Mouse (Mus musculus) neural tube, embryonic 11.5 days (tissue): Measurements from ENCODE around the gene Gpr4. TPM values are rescaled to one million over a fixed set of nuclear protein-coding genes. Genes with fewer than 3 reads are reported as not detected.
A peak's percentile ranks its signal among the peaks of the same experiment; 100 is the strongest.

Source experiments
- ATAC-seq: fragments of 200-750 bp; cut with Nextera tagmentation; 2 replicates; pipeline ENCODE4 v1.8.0; 2017; ENCODE audit warnings: moderate number of reproducible peaks, mild to moderate bottlenecking, moderate TSS enrichment, moderate library complexity; ENCODE audit not compliant: insufficient read depth, low FRiP score, low TSS enrichment
- DNase-seq: peaks from one replicate; pipeline ENCODE4 v3.0.0-alpha.2; 2015; ENCODE audit warnings: low spot score
- H3K27ac ChIP-seq: fragments of 300-500 bp; sonication (generic); 2 replicates; pipeline ENCODE4 v1.5.1; 2014; ENCODE audit warnings: low read depth, mild to moderate bottlenecking, low read length
- H3K27me3 ChIP-seq: fragments of 300-500 bp; sonication (generic); 2 replicates; pipeline ENCODE4 v1.6.1; 2014; ENCODE audit warnings: mild to moderate bottlenecking, low read length, mixed read lengths; ENCODE audit not compliant: control insufficient read depth, insufficient read depth
- H3K36me3 ChIP-seq: fragments of 300-500 bp; sonication (generic); 2 replicates; pipeline ENCODE4 v1.6.1; 2014; ENCODE audit warnings: mild to moderate bottlenecking, low read length, moderate library complexity, mixed read lengths; ENCODE audit not compliant: control insufficient read depth, insufficient read depth
- H3K4me1 ChIP-seq: fragments of 300-500 bp; sonication (generic); 2 replicates; pipeline ENCODE4 v1.6.1; 2014; ENCODE audit warnings: low read length, mixed read lengths; ENCODE audit not compliant: control insufficient read depth, insufficient read depth
- H3K4me2 ChIP-seq: fragments of 300-500 bp; sonication (generic); 2 replicates; pipeline ENCODE4 v1.6.1; 2014; ENCODE audit warnings: low read depth, mild to moderate bottlenecking, moderate library complexity
- H3K4me3 ChIP-seq: fragments of 300-500 bp; sonication (generic); 2 replicates; pipeline ENCODE4 v1.5.1; 2014; ENCODE audit warnings: low read depth, low read length
- H3K9ac ChIP-seq: fragments of 300-500 bp; sonication (generic); 2 replicates; pipeline ENCODE4 v1.6.1; 2014; ENCODE audit warnings: mild to moderate bottlenecking, low read length
- H3K9me3 ChIP-seq: fragments of 300-500 bp; sonication (generic); 2 replicates; pipeline ENCODE4 v1.6.1; 2016; ENCODE audit warnings: low read length; ENCODE audit not compliant: control insufficient read depth
- WGBS: fragments of 180-500 bp; shearing (Covaris S2); extraction: QIAGEN DNeasy Blood & Tissue Kit; methylation state at CpG from one replicate; pipeline ENCODE4 v1.1.7; 2014; 5-methylcytosine and 5-hydroxymethylcytosine counted together
- polyA plus RNA-seq: library from polyadenylated mRNA; unstranded; fragments of >200 nt; fragmentation: Nextera tagmentation; extraction: Ambion mirVana; gene quantifications from 2 replicates; pipeline ENCODE4 v1.2.1, GENCODE M21; 2014

The Gpr4 gene
- polyA plus RNA-seq, 1 experiment from 2014 or later = 2.6 TPM

DNA sequence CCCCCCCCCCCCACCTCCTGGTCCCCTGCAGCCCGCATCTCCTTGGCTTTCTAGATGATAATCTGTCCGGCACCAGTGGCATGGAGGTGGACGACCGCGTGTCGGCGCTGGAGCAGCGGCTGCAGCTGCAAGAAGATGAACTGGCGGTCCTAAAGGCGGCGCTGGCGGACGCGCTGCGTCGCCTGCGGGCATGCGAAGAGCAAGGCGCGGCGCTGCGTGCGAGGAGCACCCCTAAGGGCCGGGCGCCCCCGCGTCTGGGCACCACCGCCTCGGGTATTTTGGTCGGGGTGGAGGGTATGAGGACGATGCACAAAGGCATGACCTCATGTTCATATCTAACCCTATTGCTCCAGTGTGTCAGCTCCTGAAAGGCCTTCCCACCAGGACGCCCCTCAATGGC lies 33.2 kb upstream of the Gpr4 start:
- WGBS = under 1% methylated on average over 31 of the region's 32 CpGs
- no peak overlapping the region for H3K9ac ChIP-seq
- no peaks in the 10 kb centered on the region for H3K36me3 ChIP-seq
- peak overlapping the region; percentile 24 for H3K4me3 ChIP-seq
- no peaks in the 10 kb centered on the region for H3K9me3 ChIP-seq
- no peak for ATAC-seq
- H3K27me3 ChIP-seq = peaks cover 48% of the 10 kb centered on the region
- peak; percentile 83 for DNase-seq
- H3K27ac ChIP-seq = no peak overlapping the region
- H3K4me2 ChIP-seq = peak overlapping the region; percentile 33
- peaks cover 2% of the 10 kb centered on the region; the same call in 1 of the 2 replicates for H3K4me1 ChIP-seq

DNA sequence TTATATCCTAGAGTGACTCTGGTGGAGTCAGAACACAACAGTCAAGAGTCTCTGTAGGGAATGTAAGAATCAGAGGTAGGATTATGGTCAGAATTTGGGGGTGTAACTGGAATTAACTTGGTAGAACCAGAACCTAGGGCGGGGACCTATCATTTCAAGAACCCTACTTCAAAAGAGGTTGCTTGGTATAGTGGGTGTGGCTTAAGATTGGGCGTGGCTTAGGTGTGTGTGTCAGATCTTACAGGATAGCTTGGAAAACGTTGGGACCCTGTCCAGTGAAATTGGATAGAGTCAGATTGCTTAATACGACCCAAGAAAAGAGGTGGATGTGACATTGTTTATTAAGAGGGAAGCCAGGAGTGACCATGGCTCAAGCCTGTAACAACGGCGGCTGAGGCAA lies 32.4 kb upstream of the Gpr4 start:
- H3K27me3 ChIP-seq = peaks cover 45% of the 10 kb centered on the region
- WGBS = 40% methylated on average over 6 of the region's 6 CpGs
- H3K27ac ChIP-seq = no peak overlapping the region
- H3K4me3 ChIP-seq = no peak overlapping the region; the same call in 1 of the 2 replicates
- H3K4me2 ChIP-seq = peak overlapping the region; percentile 33; the same call in 1 of the 2 replicates
- H3K9me3 ChIP-seq = no peaks in the 10 kb centered on the region
- H3K9ac ChIP-seq = no peak overlapping the region
- peak; percentile 6 for DNase-seq
- ATAC-seq = no peak
- H3K36me3 ChIP-seq = no peaks in the 10 kb centered on the region
- H3K4me1 ChIP-seq = peaks cover 2% of the 10 kb centered on the region; the same call in 1 of the 2 replicates

DNA sequence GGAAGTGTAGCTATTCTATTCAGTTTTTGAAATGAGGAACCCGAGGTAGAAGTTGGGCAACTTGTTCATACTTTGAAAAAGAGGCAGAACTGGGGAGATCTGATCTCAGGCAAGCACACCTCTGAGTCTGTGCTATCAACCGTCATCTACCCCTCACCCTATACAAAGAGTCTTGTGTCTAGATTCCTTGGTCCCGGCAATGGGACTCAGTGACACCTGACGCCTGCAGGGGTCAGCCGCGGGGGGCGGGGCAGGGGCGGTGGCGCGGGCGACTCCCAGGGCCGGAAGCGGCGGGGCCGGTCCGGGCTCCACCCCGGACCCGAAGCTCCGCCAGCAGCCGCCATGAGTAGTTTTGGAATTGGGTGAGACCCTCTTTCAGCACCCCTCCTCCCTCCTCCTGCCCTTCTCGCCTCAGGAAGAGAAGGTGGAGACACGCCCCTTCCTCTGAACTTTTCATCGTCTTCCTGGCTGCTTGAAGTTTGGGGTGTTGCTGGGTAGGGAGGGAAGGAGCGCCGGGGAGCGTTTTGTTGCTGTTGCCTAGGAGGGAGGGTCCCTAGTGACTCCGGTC lies 31.4 kb upstream of the Gpr4 start:
- Histone ChIP-seq H3K4me3 (peak overlapping the region; percentile 37), H3K9me3 (no peaks in the 10 kb centered on the region), H3K27me3 (peaks cover 38% of the 10 kb centered on the region), H3K4me2 (peak overlapping the region; percentile 60), H3K27ac (no peak overlapping the region), H3K9ac (peak overlapping the region; percentile 52), H3K36me3 (no peaks in the 10 kb centered on the region), H3K4me1 (peaks cover 2% of the 10 kb centered on the region; the same call in 1 of the 2 replicates)
- ATAC-seq = no peak
- WGBS = 2% methylated on average over 26 of the region's 27 CpGs
- DNase-seq = peak; percentile 68

DNA sequence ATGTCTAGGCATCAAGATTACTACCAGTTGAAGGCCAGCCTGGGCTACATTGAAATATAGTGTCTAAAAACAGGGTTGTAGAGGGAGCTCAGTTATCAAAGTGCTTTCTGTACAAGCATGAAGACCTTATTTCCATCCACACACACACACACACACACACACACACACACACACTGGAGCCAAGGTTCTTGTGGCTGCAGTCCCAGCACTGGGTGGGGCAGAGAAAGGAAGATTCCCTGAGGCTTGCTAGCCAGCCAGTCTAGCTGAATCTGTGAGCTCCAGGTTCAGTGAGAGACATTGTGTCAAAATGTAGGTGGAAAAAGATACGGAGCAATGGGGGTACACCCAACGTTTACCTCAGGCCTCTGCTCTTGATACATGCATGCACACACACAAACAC lies 28.1 kb upstream of the Gpr4 start:
- Histone ChIP-seq H3K9me3 (no peaks in the 10 kb centered on the region), H3K4me2 (no peak overlapping the region), H3K27ac (no peak overlapping the region), H3K4me3 (no peak overlapping the region), H3K36me3 (no peaks in the 10 kb centered on the region; the same call in 1 of the 2 replicates), H3K9ac (no peak overlapping the region), H3K4me1 (no peaks in the 10 kb centered on the region; the same call in 1 of the 2 replicates), H3K27me3 (peaks cover 13% of the 10 kb centered on the region)
- WGBS = 84% methylated on average over 2 of the region's 2 CpGs
- no peak for ATAC-seq
- DNase-seq = no peak

DNA sequence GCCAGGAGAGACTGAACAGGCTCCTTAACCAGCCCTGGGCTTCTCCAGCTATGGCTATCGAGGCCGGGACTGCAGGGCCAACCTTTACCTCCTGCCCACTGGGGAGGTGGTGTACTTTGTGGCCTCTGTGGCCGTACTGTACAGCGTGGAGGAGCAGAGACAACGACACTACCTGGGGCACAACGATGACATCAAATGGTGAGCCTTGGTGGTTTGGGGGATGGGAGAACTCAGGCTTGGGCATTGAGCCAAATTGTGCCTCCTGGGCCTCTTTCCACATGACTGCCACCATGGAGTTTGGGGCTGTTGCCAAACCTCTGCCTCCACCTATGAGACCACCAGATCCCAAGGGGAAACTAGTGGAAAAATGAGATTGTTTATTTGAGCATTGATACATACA lies 27.6 kb upstream of the Gpr4 start:
- H3K4me2 ChIP-seq = no peak overlapping the region
- ATAC-seq (no peak), DNase-seq (no peak)
- no peaks in the 10 kb centered on the region for H3K9me3 ChIP-seq
- no peaks in the 10 kb centered on the region; the same call in 1 of the 2 replicates for H3K4me1 ChIP-seq
- no peaks in the 10 kb centered on the region; the same call in 1 of the 2 replicates for H3K36me3 ChIP-seq
- peaks cover 8% of the 10 kb centered on the region for H3K27me3 ChIP-seq
- WGBS = 81% methylated on average over 6 of the region's 6 CpGs
- no peak overlapping the region for H3K27ac ChIP-seq
- H3K9ac ChIP-seq = no peak overlapping the region
- no peak overlapping the region for H3K4me3 ChIP-seq

DNA sequence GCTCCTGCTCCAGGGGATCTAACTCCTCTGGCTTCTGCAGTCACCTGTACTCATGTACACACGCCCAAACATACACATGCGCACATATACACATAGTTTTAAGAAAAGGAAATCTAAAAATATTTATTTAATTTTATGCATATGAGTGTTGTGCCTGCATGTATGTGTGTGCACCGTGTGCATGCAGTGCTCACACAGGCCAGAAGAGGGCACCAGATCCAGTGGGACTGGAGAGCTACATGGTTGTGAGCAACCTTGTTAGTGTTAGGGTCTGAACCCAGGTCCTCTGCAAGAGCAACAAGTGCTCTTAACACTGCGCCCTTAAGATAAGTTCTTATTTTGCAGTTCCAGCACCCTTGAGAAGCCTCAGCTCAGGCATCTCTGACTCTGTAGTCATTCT lies 17.7 kb upstream of the Gpr4 start:
- H3K4me2 ChIP-seq = no peak overlapping the region
- no peaks in the 10 kb centered on the region for H3K27me3 ChIP-seq
- ATAC-seq = no peak
- no peaks in the 10 kb centered on the region for H3K4me1 ChIP-seq
- H3K27ac ChIP-seq = no peak overlapping the region
- no peak overlapping the region for H3K9ac ChIP-seq
- 97% methylated on average over 4 of the region's 4 CpGs for WGBS
- DNase-seq = no peak
- no peaks in the 10 kb centered on the region for H3K9me3 ChIP-seq
- no peak overlapping the region for H3K4me3 ChIP-seq
- peaks cover 8% of the 10 kb centered on the region for H3K36me3 ChIP-seq

DNA sequence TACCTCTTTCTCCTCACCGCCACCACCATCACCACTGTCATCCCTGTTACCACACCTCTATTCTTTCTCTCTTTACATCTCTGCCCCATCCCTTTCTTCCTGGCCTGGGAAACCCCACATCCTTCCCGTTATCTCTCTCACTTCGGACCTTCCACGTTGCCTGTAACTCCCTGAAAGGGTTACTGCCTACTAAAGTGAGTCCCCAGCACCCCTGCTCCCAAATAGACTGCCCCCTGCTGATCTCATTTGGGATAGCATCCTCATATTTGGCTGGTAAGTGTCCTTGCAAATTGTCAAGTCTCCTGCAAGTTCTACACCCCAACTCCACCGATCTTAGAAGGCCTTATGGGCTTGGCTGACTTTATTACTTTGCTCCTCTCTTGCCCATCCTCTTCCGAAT lies 15.7 kb upstream of the Gpr4 start:
- H3K4me3 ChIP-seq = no peak overlapping the region
- H3K9ac ChIP-seq = no peak overlapping the region
- no peaks in the 10 kb centered on the region for H3K4me1 ChIP-seq
- H3K9me3 ChIP-seq = no peaks in the 10 kb centered on the region
- ATAC-seq = no peak
- DNase-seq = no peak
- WGBS = 67% methylated on average over 6 of the region's 6 CpGs
- H3K36me3 ChIP-seq = peaks cover 6% of the 10 kb centered on the region
- no peak overlapping the region for H3K27ac ChIP-seq
- no peaks in the 10 kb centered on the region for H3K27me3 ChIP-seq
- H3K4me2 ChIP-seq = no peak overlapping the region

DNA sequence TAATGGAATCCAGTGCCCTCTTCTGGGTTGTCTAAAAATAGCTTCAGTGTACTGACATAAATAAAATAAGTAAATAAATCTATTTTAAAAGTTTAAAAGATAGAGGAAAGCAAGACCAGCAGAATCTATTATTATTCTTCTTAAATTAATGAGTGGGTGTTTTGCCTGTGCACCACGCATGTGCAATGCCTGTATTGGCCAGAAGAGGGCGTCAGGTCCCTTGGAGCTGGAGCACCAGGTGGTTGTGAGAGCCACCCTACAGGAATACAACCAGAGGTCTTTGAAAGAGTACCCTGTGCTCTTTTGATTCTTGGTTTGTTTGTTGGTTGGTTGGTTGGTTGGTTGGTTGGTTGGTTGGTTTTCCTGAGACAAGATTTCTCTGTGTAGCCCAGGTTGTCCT lies 14.4 kb upstream of the Gpr4 start:
- WGBS = 40% methylated on average over 2 of the region's 2 CpGs
- Histone ChIP-seq H3K27ac (no peak overlapping the region), H3K4me1 (no peaks in the 10 kb centered on the region), H3K4me2 (no peak overlapping the region), H3K9ac (no peak overlapping the region), H3K36me3 (peaks cover 6% of the 10 kb centered on the region; the same call in 1 of the 2 replicates), H3K4me3 (no peak overlapping the region), H3K27me3 (no peaks in the 10 kb centered on the region), H3K9me3 (no peaks in the 10 kb centered on the region)
- no peak for DNase-seq
- ATAC-seq = no peak

DNA sequence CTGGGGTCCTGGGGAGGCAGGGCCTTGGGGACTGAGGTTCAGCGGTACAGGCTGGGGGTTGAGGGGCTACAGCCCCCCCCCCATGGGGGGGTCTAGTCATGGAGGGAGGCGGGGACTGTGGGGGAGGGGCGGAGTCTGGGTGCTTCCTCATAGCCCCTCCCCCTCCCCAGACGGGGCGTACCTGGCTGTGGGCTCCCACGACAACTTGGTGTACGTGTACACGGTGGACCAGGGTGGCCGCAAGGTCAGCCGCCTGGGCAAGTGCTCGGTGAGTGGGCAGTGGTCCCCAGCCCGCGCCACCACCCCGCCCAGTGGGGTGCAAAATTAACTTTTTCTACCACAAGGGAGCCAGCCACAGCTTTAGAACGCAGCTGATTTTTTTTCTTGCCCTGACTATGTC lies 10.7 kb upstream of the Gpr4 start:
- ATAC-seq (no peak; the same call in 1 of the 2 replicates), DNase-seq (no peak)
- Histone ChIP-seq H3K4me3 (no peak overlapping the region), H3K27ac (no peak overlapping the region), H3K9ac (no peak overlapping the region), H3K4me1 (no peaks in the 10 kb centered on the region), H3K36me3 (peaks cover 2% of the 10 kb centered on the region; the same call in 1 of the 2 replicates), H3K4me2 (no peak overlapping the region), H3K27me3 (no peaks in the 10 kb centered on the region), H3K9me3 (no peaks in the 10 kb centered on the region)
- 58% methylated on average over 12 of the region's 15 CpGs for WGBS
